Mouse (Mus musculus): ENCODE results near the gene Csnk2a1.

The Csnk2a1 gene

GRCm38 (mm10) chr2:152324842-152325241, 98.2 kb downstream of the Csnk2a1 start:
- no peak for DNase-seq (ENCODE audit: low spot score in 2 of 2)

GRCm38 (mm10) chr2:152326157-152326556, 99.5 kb downstream of the Csnk2a1 start:
- no peak for DNase-seq (ENCODE audit: low spot score in 2 of 2)

GRCm38 (mm10) chr2:152326654-152327053, 100.0 kb downstream of the Csnk2a1 start:
- DNase-seq (ENCODE audit: low spot score in 2 of 2): no peak

- no peak for DNase-seq (ENCODE audit: low spot score in 2 of 2)
Measured at GRCm38 (mm10) chr2:152327980-152328379, 101.3 kb downstream of the Csnk2a1 start.

- no peak for DNase-seq (ENCODE audit: low spot score in 2 of 2)
Measured at GRCm38 (mm10) chr2:152330858-152331423, 104.3 kb downstream of the Csnk2a1 start.
